Mouse (Mus musculus): Measurements from ENCODE around the gene Il18bp.

- TF ChIP-seq POLR2A (IDR thresholded peaks at IDR 0.05; ENCODE audit: borderline replicate concordance, low read depth, low read length) (no peak), CTCF (IDR thresholded peaks at IDR 0.05; ENCODE audit: low read depth, low read length) (no peak)
These were observed 42.9 kb upstream of the Il18bp start for GRCm38 (mm10) chr7:102061353-102061752.
